Mouse (Mus musculus) T-helper 17 cell (primary cell): ENCODE measurements around the gene Gm20388.

Source experiments
- in situ Hi-C, 2 experiments: fragments of 300-600 bp; cut with MboI, MseI; formaldehyde crosslinking; loops; 1 replicate in 1 of 2; 2 replicates in 1 of 2; pipeline ENCODE4 v1.15.1; 2025; ENCODE audit warnings: high pct_unique_total_duplicates in 2 of 2

Gm20388 gene

DNA sequence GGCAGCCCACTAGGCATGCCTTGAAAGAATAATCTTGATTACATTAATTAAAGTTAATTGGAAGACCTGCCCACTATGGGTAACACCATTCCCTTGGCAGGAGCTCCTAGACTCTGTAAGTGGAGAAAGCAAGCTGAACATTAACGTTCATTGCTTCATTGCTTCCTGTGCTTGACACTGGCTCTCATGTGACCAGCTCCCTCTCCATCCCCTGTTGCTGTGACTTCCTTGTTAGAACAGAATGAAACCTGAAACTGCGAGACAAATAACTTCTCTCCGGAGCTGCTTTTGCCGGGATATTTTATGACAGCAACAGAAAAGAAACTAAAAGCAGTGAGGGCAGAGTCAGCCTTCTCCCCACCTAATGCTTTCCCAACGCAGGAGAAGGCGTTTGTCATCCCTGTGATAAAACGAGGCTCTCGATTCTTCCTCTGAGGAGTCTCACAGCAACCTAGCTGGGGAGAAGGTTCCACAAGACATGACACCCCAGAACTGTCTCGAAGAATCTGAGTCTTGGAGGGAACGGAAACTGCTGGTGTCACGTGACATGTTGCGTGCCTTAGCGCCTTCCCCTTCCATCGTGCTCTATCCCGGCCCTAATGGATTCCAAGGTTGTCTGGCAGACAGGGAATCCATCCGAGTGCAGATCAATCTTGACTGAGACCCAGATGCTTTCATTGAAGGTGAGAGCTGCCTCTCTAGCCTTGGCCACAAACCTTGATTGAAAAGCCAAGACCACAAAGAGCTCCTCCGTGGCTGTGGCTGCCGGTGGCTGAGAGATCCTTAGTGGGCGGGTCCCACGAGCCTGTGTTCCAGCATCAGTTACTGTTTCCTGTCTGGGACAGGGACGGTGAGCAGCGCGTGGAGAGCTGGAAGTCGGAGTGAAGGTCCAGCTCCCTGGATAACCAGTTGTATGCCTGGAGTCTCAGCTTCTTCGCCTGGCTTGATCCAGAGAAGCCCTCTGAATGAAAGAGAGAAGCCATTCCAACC lies 2654.0 kb downstream of the Gm20388 start:
- in situ Hi-C loops = loop anchor here (5.0 to 25.0 kb wide), 6 partner anchors 62 to 1977 kb away; partner anchors contain the start of genes Cyba (in 1 of the 2), Fbxo31 (in 1 of the 2), Gins2 (in 1 of the 2) and Map1lc3b (in 1 of the 2)

DNA sequence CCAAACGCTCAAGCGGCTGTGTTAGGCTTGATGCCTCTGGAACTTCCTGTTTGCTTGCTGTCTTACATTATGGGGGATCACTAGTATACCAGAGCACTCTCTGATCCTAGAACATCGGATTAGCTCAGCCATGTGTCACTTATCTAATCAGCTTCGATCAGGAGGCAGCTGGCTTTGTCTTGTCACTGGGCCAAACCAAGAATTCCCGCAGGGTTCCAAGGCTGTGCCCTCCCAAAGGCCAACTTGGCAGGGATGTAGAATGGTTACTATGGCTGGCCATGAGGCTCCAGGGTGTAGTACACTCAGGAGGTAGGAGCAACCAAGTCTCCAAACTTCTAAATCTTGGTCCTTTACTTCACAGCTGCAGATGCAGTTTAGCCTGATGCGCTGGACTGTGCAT lies 2656.1 kb downstream of the Gm20388 start:
- in situ Hi-C loops = loop anchor here (5.0 to 25.0 kb wide), 6 partner anchors 64 to 1979 kb away; partner anchors contain the start of genes Cyba (in 1 of the 2), Fbxo31 (in 1 of the 2), Gins2 (in 1 of the 2) and Map1lc3b (in 1 of the 2)

DNA sequence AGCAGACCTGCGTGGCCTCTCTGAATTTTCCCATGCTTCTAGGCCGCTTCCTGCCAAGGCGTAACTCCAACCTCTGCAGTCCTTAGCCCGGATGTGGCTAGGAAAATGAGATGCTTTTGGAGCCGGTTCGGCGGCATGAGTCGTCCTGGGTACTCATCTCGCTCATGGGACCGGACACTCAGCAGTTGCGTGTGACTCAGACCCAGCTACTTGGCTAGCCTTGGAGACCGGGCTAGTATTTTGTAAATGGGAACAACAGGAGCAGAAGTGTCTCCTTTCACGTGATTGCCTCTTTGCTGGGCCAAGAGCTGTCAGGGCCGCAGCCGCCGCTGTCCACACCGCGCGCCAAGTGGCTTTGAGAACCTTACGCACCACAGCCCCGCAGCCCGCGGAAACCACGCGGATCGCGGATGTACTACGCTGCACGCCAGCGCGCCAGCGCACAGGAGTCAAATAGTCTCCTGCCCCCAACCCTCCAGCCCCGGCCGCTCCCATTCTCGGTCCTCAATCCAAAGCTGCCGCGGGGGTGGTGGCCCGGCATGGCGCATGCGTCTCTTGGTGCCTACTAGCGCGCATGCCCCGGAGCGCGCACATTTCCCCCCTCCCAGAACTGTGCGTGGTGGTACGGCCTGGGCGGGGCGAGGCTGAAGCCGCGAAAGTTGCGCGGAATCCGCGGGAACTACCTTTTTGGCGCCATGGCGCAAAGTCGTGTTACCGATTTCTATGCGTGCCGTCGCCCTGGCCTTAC lies 2656.9 kb downstream of the Gm20388 start, which contains the start of gene Cdt1:
Cdt1 (plus strand) TSS at position 655 of the 748 bp plus-strand sequence.
- in situ Hi-C loops = loop anchor here (5.0 to 25.0 kb wide), 6 partner anchors 65 to 1980 kb away; partner anchors contain the start of genes Cyba (in 1 of the 2), Fbxo31 (in 1 of the 2), Gins2 (in 1 of the 2) and Map1lc3b (in 1 of the 2)

DNA sequence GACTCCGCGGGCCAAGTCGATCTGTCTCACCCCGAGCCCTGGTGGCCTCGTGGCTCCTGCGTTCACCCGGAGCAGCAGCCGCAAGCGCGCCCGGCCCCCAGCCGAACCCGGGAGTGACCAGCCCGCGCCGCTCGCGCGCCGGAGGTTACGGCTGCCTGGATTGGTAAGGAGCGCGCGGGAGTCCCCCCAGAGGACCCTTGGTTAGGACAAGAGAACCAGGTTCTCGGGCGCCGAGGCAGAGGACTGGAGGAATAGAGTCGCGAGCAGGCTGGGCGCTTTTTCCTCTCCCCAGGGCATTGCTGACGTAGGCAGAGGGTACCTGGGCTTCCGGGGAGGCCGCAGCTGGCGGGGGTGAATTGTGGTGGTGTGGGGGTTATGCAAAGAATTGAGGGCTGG lies 2657.5 kb downstream of the Gm20388 start:
- in situ Hi-C loops = loop anchor here (5.0 to 25.0 kb wide), 6 partner anchors 66 to 1981 kb away; partner anchors contain the start of genes Cyba (in 1 of the 2), Fbxo31 (in 1 of the 2), Gins2 (in 1 of the 2) and Map1lc3b (in 1 of the 2)

DNA sequence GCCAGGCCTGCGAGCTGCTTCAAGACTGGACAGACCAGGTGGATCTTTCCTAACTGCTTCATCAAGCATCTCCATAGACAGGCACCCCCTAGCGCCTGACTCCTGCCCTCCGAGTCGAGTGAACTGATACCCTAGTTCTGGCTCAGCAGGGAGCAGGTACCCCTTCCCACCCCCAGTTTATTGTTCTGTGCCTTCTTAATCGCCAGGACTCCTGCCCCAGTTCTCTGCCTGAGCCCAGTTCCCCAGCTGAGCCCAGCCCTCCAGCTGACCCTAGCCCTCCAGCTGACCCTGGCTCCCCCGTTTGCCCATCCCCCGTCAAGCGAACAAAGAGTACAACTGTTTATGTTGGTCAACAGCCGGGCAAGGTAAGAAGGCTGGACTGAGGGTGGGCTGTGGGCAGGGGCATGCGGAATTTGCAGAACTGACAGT lies 2658.3 kb downstream of the Gm20388 start:
- in situ Hi-C loops = loop anchor here (5.0 to 25.0 kb wide), 6 partner anchors 67 to 1982 kb away; partner anchors contain the start of genes Cyba (in 1 of the 2), Fbxo31 (in 1 of the 2), Gins2 (in 1 of the 2) and Map1lc3b (in 1 of the 2)

DNA sequence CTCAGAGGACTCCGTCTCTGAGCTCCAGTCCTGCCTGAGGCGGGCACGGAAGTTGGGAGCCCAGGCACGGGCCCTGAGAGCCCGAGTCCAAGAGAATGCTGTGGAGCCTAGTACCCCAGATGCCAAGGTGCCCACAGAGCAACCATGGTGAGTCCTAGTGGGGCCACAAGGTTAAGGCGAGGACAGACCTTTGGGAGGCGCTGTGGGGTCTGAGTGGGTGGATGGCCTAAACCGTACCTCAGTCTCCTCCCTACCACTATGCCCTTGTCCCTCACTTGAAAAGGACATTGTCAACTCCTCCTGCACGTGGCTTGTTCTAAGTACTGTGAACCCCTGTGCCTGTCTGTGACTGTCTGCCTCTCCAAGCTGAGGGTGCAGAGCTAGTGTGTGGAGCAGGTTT lies 2658.7 kb downstream of the Gm20388 start:
- in situ Hi-C loops = loop anchor here (5.0 to 25.0 kb wide), 6 partner anchors 67 to 1982 kb away; partner anchors contain the start of genes Cyba (in 1 of the 2), Fbxo31 (in 1 of the 2), Gins2 (in 1 of the 2) and Map1lc3b (in 1 of the 2)

DNA sequence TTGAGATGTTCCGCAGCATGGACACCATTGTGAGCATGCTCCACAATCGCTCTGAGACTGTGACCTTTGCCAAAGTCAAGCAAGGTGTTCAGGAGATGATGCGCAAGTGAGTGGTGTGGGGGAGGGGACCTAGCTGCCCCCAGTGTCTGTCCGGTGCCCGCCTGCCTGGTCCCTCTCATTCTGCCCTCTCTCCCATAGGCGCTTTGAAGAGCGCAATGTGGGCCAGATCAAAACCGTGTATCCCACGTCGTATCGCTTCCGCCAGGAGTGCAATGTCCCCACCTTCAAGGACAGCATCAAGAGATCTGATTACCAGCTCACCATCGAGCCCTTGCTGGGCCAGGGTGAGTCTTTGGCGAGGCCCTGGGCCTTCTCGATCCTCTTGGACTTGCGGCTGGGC lies 2659.4 kb downstream of the Gm20388 start:
- in situ Hi-C loops = loop anchor here (5.0 to 25.0 kb wide), 6 partner anchors 68 to 1983 kb away; partner anchors contain the start of genes Cyba (in 1 of the 2), Fbxo31 (in 1 of the 2), Gins2 (in 1 of the 2) and Map1lc3b (in 1 of the 2)

DNA sequence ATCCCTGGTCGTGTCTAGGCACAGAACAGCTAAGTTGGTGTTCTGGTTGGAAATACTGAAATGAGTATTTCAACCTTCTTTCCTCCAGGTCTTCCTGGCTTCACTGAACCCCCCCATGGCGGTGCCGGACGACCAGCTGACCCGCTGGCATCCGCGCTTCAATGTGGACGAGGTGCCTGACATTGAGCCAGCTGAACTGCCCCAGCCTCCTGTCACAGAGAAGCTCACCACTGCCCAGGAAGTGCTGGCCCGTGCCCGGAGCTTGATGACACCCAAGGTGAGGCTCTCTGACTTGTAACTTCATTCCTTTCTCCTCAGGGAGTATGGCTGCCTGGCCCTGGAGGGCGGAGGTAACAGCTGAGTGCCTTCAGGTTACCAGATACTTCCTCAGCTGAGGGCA lies 2660.5 kb downstream of the Gm20388 start:
- in situ Hi-C loops = loop anchor here (25.0 kb wide), 4 partner anchors 984 to 1984 kb away; partner anchors contain the start of genes Fbxo31 (in 1 of the 2), Gins2 (in 1 of the 2) and Map1lc3b (in 1 of the 2)

DNA sequence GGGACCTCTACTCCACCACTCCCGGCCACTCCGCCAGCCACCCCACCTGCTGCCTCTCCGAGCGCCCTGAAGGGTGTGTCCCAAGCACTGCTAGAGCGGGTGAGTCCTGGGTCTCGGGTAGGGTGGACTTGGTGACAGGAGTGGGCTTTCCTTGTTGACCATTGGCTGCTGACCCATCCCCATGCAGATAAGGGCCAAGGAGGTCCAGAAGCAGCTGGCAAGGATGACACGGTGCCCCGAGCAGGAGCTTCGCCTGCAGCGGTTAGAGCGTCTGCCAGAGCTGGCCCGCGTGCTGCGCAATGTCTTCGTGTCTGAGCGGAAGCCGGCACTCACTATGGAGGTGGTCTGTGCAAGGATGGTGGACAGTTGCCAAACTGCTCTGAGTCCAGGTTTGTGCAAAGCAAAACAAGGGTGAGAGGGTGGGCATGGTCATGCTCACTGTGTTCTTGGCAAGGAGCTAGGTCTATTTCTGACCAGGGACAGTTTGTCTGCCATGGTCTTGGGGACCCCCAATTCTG lies 2661.2 kb downstream of the Gm20388 start:
- in situ Hi-C loops = loop anchor here (25.0 kb wide), 4 partner anchors 985 to 1985 kb away; partner anchors contain the start of genes Fbxo31 (in 1 of the 2), Gins2 (in 1 of the 2) and Map1lc3b (in 1 of the 2)

DNA sequence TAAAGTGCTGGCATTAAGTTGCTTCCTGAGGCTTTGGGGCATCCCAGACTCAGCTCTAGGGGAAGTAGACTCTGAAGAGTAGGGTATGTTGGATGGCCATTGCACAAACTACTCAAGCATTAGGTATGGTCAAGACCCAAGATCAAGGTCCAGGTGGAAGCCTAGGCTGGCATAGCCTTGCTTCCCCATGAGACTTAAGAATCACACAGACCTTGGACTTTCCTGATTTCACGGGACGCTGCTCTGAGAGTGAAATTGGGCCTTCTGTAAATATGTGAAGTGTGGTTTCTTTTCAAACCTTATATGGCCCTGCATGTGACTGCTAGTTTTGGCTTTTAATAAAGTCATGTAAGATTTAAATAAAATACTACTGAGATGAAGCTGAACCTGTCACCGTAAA lies 2662.1 kb downstream of the Gm20388 start:
- in situ Hi-C loops = loop anchor here (25.0 kb wide), 4 partner anchors 985 to 1985 kb away; partner anchors contain the start of genes Fbxo31 (in 1 of the 2), Gins2 (in 1 of the 2) and Map1lc3b (in 1 of the 2)

DNA sequence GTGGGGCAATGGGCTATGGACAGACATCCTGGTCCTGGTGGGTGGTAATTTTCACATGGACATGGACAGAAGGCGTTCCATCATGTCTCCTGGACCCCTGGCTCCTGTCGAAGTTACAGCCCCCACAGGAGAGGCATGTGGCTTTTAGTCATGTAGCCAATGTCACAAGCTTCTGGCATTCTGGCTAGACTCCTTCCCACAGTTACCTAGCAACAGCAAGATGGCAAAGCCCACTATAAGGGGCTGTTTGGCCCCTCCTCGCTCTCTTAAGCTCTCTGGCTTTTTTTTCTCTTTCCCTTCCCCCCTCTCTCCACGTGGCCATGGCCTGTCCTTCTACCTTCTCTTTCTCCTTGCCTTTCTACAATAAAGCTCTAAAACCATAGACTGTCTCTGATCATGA lies 2662.5 kb downstream of the Gm20388 start:
- in situ Hi-C loops = loop anchor here (25.0 kb wide), 4 partner anchors 986 to 1986 kb away; partner anchors contain the start of genes Fbxo31 (in 1 of the 2), Gins2 (in 1 of the 2) and Map1lc3b (in 1 of the 2)

DNA sequence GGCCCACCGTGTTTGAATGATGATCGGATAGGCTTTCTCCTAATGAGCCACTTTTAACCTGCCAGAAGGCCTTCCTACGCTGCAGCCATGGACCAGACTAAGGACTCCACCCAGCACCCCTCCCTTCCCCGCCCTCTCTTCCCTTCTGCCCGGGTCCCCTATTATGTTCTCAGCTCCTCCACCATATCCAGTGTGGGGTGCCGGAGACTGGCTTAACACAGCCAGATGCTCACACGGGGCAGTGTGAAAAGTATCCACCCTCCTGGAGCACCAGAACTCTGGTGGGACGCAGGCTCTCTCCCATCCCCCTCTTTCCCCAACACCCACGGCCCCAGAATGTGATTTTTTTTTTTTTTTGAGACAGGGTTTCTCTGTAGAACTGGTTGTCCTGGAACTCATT lies 2662.9 kb downstream of the Gm20388 start:
- in situ Hi-C loops = loop anchor here (25.0 kb wide), 4 partner anchors 986 to 1986 kb away; partner anchors contain the start of genes Fbxo31 (in 1 of the 2), Gins2 (in 1 of the 2) and Map1lc3b (in 1 of the 2)

DNA sequence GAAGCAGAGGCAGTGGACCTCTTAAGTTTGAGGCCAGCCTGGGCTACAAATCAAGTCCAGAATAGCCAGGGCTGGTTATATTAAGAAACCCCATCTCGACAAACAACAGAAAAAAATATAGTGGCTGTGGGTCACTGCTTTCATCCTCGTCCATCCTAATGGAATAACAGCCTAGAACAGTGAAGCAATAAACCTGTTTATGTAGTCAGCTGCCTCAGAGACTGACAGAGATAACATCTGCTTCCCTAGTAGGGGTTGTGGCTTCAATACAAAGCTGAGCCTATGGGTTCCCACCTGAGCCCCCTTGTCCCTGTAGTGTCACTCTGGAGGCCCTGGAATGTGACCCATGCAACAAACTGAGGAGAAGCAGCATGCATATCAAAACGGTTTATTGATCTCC lies 2663.6 kb downstream of the Gm20388 start:
- in situ Hi-C loops = loop anchor here (25.0 kb wide), 4 partner anchors 987 to 1987 kb away; partner anchors contain the start of genes Fbxo31 (in 1 of the 2), Gins2 (in 1 of the 2) and Map1lc3b (in 1 of the 2)

DNA sequence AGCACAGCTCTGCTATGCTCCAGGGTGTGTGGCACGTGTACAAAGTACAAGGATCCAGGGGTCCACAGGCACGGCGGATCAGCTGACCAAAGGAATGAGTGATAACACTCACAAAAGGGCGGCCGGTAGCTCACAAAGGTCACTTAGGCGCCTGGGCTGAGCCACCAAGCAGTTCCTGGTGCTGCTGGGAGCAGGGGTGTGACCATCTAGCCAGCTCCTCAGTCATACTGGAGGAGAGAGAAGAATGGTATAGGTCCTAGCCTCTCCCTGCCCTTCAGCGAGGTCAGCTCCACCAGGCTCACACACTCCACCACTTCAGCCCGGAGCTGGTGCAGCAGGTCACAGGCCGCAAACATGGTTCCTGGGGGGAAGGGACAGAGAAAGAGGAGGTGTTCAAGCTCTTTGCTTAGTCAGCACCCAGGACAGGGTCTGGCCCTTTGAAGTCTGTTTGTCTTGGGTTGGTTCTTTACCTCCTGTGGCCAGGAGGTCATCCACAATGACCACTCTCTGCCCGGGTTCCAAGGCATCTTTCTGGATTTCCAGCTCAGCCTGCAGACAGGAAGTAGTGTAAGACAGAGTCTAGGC lies 2664.1 kb downstream of the Gm20388 start:
- in situ Hi-C loops = loop anchor here (25.0 kb wide), 4 partner anchors 987 to 1987 kb away; partner anchors contain the start of genes Fbxo31 (in 1 of the 2), Gins2 (in 1 of the 2) and Map1lc3b (in 1 of the 2)

DNA sequence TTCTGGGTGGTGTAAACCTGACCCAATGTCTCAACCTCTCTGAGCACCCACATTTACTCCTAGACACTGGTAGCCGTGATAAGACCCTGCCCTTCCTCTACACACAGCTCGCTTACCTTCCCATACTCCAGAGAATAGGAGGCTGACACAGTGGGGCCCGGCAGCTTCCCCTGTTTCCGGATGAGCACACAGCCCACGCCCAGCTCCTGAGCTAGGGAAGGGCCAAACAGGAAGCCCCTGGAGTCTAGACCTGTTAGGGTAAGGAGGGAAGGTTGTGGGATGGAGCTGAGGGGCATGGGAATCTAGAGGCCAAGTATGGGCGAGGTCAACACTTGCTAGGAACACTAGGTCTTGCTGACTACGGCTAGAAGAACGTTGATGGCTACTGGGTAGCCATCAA lies 2664.6 kb downstream of the Gm20388 start:
- in situ Hi-C loops = no loop called here

DNA sequence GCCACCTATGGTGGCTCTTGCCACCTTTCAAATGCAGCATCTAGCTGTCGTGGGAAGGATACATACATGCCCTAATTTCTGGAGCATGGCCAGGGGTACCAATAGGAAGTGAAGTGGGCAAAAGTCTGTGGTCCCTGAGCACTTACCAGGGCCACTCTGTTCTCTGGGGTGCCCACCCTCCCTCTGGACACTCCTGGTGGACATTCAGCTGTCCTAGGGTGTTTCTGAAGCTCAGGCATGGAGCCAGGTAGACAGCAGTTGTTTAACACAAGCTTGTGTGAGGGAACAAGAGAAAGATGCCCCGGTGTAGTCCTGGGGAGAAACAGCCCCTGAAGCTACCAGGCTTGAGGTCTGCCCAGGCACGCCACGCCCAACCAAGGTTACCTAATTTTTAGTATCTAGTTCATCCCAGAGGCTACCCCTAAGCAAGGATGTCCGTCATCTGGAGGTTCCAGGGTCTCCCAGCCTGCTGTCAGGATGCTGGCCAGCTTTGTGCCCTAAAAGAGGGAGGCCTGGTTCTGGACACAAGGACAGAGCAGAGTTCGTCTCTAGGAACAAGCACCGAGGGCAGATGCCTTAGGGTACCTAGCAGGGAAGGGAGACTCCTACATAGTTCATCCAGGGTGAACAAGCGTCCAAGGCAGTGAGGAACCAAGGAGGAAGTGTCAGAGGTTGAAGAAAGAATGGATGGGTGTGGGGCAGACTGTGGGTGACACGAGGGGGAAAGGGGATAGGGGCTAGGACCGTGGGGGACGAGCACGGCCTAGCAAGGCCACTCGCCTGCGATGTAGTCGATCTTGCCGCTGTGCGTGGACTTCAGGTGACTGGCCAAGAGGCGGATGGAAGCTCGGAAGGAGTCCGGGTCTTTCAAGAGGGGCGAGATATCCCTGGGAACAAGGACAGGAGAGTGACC lies 2665.3 kb downstream of the Gm20388 start:
- in situ Hi-C loops = no loop called here

DNA sequence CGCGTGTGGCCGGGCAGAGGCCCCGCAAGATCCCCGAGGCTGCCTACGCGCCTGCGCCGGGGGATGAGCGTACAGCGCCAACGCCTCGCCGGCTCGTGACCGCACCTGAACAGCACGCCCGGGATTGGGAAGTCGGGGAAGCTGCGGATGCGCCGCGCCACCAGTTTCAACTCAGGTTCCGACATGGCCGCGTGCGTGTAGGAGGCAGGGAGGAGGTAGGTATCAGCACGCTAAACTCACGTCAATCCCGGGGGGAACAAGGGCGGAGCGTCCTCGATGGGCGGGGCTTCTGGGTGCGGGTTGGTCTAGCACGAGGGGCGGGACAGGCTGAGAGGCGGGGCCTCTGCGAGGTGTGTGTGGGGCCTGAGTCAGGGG lies 2666.0 kb downstream of the Gm20388 start, which contains the start of gene Aprt:
Aprt (minus strand) TSS at position 262 of the 375 bp plus-strand sequence.
- in situ Hi-C loops = no loop called here

DNA sequence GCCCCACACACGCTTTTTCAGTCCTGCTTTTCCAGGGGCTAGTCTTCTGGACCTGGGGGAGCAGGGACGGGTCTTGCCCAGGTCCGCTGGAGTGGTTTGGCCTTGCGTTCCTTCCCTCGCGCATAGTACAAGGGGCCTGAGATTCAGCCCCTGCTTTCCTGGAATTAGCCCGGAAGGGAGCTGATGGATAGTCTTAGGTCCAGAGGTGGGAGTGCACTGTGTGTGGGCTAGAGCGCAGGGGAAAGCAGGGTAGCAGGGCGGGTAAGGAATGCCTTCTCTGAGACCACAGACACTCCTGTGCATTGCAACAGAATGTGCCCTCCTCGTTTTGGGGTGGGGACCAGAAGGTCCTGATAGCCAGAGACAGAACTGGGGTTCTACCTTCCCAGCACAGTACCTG lies 2666.5 kb downstream of the Gm20388 start:
- in situ Hi-C loops = no loop called here
